Mouse (Mus musculus): ENCODE data around the gene Larp6. TPM values are rescaled to one million over a fixed set of nuclear protein-coding genes. Genes with fewer than 3 reads are reported as not detected.

The Larp6 gene
- polyA plus RNA-seq, 1 experiment = 3.5 TPM

GRCm38 (mm10) chr9:60715271-60715670 is 2.5 kb downstream of the Larp6 start:
- no peak for DNase-seq (ENCODE audit: low spot score)

DNA sequence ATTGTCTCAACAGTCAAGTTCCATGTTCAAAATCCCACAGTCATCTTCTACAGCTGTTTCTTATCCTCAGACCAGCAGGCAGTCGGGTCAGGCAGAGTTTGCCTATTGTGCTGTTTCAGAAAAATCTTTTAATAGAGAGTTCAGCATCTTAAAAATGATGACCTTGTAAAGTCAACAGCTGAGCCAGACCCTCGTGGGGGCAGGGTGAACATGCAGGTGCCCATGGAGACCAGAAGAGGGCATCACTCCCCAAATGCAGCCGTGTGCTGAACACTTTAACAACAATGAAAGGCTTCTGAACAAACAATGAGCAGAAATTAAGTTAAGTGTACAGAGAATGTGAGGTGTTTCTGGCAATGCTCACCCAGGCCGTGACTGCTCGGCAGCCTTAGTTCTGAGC is 3.0 kb downstream of the Larp6 start:
- DNase-seq (ENCODE audit: low spot score) = no peak

DNA sequence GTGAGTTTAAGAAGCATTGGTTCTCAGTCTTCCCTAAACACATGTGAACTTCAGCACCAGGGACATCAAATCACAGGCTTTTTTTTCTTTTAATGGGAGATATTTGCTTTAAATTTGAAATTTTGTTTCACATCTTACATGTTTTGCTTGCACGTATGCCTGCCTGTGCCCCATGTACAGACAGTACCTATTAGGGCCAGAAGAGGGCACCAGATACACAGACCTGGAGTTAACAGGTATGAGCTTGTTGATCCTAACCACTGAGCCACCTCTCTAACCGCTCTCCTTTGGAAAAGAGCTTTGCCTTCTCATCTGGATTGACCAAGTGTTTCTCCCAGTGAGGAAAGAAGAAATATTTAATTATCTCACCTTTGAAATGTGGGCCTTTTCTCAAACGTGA is 5.5 kb downstream of the Larp6 start:
- DNase-seq (ENCODE audit: low spot score) = no peak

GRCm38 (mm10) chr9:60719687-60720086 is 6.9 kb downstream of the Larp6 start:
- no peak for DNase-seq (ENCODE audit: low spot score)

DNA sequence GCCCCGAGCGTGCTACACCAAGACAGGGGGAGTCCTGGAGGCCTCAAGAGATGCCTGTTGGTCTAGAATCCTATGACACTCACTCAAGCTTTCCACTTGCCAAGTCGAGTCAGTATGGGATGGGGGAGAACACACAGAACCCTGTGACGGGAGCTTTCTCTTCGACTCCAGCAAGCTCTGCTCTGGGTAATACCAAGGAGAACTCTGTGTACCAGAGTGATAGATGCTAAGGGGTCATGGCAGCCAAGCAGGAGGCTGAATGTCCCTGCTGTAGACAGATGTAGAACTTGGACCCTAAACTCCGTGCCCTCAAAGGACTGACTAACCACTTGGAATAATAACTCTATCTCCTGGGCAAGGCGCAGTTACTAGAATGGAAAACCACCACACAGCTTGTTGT is 12.2 kb downstream of the Larp6 start:
- DNase-seq (ENCODE audit: low spot score) = no peak

- no peak for DNase-seq (ENCODE audit: low spot score)
Observed at GRCm38 (mm10) chr9:60734321-60734720, 21.5 kb downstream of the Larp6 start.

DNA sequence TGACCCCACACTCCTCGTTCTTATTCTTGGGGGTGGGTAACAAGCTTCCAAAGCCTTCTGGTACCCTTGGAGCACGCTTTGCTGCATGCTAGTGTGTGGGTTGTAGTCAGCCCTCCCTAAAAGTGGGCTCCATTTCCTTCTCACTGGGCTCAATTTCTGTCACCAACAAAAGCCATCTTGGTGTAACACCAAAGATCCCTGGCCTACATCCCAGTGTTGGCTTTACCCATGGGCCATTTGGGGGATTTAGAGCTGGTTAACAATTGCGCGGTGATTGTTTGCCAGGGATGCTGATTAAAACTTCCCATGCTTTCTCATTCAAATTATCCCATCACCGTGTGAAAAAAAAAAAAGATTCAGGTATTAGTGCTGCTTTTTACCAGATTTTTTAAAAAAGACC is 26.3 kb downstream of the Larp6 start:
- DNase-seq (ENCODE audit: low spot score) = no peak

- DNase-seq (ENCODE audit: low spot score) = no peak
Observed at GRCm38 (mm10) chr9:60741436-60741835, 28.6 kb downstream of the Larp6 start.

DNA sequence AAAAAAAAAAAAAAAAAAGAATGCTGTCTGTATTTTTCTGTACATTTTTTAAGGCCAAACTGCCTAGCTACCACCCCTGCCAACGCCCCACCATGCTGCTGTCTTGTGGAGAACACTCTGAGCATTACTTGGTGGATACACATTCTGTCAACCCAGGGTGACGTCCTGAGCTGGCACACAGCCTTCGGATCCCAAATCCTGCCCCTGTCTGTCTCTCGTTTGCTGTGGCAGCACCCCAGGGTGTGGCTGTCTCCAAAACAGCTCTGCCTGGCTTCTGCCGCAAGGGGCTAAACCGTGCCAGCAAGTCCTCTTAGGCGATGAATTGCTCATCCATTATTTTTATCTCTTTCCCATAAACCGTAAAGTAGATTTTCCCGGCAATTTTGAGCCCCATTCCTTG is 29.7 kb downstream of the Larp6 start:
- DNase-seq (ENCODE audit: low spot score) = no peak

DNA sequence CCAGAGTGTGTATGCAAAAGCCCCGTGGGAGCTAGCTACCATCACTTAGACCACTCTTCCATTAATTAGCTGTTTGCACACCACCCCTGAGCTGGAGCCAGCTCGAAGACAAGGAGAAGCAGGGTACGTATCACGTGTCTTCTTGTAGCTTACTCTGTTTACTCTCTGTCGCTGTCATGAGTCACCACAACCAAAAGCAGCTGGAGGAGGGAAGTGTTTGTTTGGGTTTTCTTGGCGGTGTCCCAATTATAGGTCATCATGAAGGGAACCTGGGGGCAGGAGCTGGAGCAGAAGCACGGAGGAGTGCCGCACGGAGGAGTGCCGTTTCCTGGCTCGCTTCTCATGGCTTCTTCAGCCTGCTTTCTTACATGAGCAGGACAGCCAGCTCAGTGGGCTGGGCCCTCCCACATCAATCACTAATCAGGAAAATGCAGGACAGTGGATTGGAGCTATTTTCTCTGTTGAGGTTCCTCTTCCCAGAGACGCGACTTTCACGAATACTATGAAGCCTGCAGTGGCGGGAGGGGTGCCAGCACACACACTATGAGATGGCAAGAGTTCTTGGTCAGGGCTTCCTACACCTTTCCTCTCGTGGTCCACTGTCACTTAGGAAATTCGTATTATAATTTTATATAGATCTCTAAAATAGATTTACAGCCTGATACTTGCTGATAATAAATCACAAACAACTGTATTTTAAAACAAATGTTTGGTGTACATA is 30.6 kb downstream of the Larp6 start:
- peak; percentile 36 for DNase-seq (ENCODE audit: low spot score)

GRCm38 (mm10) chr9:60744171-60744969 is 31.6 kb downstream of the Larp6 start:
- DNase-seq (ENCODE audit: low spot score) = no peak

GRCm38 (mm10) chr9:60744971-60745370 is 32.2 kb downstream of the Larp6 start:
- no peak for DNase-seq (ENCODE audit: low spot score)

- DNase-seq (ENCODE audit: low spot score) = no peak
Observed at GRCm38 (mm10) chr9:60746561-60746960, 33.8 kb downstream of the Larp6 start.

DNA sequence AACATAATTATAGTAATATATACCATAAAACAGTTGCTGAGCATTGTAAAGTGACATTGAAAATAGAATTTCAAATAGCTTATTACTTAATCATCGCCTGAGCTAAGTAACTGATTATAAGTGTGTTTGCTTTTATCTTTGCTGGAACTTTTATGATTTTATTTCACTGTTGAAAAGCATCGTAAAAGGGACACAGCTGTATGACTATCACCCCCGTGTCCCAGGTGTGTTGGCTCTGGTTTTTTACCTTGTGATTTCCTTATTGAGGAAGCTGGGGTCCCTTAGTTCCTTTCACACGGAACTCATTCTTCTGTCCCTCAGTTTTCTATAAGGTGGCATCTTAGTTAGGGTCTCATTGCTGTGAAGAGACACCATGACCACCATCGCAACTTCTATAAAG is 34.9 kb downstream of the Larp6 start:
- DNase-seq (ENCODE audit: low spot score) = no peak

GRCm38 (mm10) chr9:60748191-60748590 is 35.4 kb downstream of the Larp6 start:
- DNase-seq (ENCODE audit: low spot score) = no peak

GRCm38 (mm10) chr9:60749105-60749504 is 36.3 kb downstream of the Larp6 start:
- no peak for DNase-seq (ENCODE audit: low spot score)

GRCm38 (mm10) chr9:60751098-60751497 is 38.3 kb downstream of the Larp6 start:
- no peak for DNase-seq (ENCODE audit: low spot score)

- no peak for DNase-seq (ENCODE audit: low spot score)
Observed at GRCm38 (mm10) chr9:60751971-60752370, 39.2 kb downstream of the Larp6 start.

DNA sequence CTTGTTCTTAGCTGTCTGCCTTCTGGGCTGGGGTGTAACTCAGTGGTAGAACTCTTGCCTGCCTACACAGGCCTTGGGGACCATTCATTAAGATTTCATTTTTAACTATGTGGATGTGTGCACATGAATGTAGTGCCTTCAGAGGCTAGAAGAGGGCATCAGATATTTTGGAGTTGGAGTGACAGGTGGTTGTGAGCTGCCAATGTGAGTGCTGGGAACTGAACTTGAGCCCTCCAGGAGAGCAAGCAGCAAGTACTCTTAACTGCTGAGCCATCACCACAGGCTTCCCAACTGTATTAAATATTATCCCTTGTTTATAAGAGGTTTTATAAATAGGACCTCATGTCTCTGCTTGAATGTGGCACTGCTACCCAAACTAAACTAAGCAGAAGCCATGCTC is 39.8 kb downstream of the Larp6 start:
- DNase-seq (ENCODE audit: low spot score) = no peak

DNA sequence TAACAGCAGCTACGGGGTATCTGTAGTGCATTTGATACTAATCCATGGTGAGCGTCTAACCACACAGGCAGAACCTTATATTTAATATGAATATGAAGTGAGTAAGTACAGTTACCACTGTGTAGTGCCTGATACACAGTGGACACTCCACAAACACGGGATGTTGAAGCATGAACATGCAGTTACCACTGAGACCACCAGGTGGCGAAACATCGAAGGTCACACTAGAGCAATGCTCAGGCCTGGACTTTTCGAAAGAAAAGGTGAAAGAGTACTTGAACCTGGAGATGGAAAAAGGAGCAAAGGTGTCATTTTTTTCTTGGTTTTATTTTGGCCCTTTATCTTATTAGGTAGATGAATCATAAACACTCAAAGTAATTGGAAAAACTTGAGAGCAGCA is 43.5 kb downstream of the Larp6 start:
- DNase-seq (ENCODE audit: low spot score) = peak; percentile 40

DNA sequence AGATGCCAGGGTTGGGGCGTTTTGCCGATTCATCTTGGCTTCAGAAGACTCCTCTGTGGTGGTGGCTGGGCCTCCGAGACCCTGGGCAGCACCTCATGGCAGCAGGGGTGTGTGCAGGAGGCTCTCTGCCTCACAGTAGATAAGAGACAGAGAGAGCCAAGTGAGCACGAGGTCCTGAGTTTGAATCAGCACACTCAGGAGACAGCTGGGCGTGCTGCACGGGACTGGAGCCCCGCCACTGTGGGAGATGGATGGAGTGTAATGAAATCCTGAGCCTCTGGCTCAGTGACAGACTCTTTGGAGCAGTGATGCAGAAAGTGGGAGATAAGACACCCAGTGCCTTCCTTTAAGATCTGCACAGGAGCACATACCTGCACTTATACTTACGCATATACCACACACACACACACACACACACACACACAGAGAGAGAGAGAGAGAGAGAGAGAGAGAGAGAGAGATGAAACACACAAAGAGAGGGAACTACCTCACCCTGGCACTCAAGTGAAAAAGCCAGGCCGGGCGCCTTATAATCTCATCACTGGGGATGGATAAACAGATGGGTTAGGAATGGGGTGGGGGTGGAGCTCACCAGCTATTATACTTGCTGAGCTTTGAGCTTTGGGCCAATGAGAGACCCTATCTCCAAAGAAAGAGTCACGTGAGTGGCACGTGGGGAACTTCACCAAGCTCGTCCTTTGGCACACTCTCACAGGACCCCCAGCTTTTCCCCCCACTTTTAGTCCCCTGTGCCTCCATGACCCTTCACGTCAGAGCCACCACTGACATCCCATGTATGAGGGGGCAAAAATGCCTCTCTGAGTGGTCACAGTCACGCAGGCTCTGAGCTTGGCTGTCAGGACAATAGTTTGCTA is 44.3 kb downstream of the Larp6 start:
- DNase-seq (ENCODE audit: low spot score) = no peak

DNA sequence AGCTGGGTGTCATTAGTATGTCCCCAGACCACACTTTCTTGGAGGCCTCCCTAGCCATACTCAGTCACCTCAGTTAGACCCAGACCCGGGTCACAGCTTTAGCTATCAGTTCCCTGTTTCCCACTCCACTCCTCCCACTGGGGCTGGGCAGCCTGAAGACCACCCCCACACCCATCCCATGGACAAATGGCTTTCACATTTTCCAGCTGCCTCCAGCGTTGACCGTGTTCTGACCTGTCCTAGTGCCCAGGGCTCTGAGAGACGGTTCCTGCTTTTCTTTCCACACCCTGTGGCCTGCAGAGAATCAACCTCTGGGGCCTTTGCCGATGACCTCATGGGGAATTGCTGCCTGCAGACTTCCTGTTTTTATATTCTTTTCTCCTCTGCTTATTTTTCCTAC is 45.0 kb downstream of the Larp6 start:
- DNase-seq (ENCODE audit: low spot score) = no peak

All from urinary bladder, adult 2 months (tissue).